Mouse (Mus musculus) central nervous system, embryonic 18 days (tissue): ENCODE data around the gene Zdhhc4. TPM values are rescaled to one million over a fixed set of nuclear protein-coding genes. Genes with fewer than 3 reads are reported as not detected.

ENCODE experiments used
- polyA plus RNA-seq: library from polyadenylated mRNA; depleted of rRNA; stranded (reverse); fragments of >200 nt; gene quantifications from 2 replicates; pipeline ENCODE4 v1.2.3, GENCODE M21; 2012; rRNA removed

The Zdhhc4 gene
- 55.5 and 60.8 TPM in 2 replicates for polyA plus RNA-seq

DNA sequence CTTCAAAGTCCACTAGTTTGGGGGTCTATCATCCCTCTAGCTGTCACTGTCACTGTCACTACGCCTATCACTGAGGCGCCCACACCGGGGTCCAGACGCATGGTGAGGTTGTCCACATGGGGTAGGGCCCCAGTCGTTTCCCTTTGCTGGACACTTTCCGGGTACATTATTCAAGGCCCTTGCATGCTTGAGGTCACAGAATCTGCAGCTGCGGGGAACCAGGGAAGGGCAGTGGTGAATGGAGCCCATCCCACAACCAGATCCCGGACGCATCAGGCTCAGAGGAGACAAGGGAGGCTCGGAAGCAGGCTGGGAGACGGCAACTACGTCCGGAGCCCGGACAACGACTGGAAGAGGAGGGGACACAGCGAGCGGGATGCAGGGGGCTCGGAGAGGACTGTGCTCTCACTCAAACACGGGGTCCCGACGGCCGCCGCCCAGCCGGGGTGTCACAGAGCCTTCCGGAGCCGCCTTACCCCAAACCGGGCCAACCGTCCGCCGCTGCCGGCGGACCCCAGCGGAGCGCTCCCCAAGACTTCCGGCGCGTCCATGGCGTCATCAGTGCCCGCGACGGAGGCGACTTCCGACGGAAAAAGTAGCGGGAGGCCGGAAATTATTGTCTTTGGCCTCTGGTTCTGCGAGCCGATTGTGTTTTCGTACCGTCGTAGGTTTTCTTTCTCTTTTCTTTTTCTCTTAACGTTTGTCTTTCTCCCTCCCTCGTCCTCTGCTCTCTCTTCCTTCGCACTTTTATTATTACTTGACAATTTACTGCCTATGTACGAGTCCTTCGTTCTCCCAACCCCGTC, at the start of gene Zdhhc4:
Zdhhc4 (minus strand) TSS at position 567 of the 806 bp plus-strand sequence.

DNA sequence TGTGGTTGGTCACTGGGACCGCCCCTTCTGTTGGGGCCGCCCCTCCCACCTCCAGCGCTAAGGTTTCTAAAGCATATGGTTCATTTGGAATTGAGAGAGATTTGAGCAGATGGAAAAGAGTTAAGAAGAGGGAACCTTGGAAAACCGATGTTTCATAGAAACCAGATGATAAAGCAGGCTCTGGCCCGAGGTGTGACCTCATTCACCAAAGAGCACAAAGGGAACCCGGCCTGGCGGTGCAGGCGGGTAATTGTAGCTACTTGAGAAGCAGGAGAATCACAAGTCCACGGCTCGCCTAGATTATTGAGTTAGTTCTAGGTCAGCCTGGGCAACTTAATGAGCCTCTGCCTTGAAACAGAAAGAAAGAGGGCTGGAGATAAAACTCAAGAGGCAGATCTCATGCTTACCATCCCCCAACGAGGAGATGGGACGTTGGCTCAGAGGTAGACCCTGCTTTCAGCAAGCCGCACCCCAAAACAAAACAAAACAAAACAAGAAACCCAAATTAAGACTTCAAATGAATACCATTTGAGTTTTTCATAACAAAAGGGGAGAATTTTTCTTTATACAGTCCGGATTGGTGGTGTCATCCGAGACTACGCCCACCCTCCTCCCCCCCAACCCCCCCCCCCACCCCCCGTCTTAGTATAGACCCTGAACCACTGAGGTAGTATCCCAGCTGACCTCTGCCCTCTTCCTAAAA, 27.8 kb upstream of the Zdhhc4 start, which contains the start of gene Grid2ip:
Grid2ip (plus strand) TSS at position 653 of the 703 bp plus-strand sequence.

DNA sequence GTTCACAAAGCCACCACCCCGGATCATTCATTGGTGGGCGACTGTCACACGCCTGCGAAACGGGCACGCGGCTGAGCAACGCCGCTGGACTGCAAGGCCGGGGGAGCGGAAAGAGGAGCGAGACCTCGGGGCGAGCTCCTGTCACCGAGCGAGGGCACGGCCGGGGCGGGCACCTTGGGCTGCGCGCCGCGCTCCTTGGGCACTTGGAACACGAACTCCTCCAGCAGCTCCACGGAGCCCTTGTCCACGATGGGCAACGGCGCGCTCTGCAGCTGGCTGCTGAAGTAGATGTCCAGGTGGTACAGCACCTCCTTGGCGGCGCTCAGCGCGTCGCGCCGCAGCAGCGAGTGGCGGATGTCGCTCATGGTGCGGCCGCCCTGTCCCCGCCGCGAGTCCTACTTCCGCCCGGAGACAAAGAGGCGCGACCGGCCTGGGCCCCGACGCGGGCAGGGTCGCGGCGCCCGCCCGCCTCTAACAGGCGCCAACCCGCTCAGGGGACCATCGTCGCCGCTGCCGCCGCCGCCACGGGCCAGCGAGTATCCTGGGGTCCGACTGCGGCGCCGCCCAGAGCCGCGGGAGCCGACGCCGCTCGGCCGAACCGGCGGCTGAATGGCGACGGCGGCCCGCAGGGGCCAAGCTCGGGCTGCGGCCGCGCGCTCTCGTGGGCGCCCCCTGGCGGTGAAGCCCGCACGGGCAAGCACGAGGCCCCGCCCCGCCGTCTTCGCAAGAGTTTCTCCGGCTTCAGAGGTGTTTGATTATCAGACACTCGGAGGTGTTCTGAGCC, 14.1 kb downstream of the Zdhhc4 start, which contains the start of gene E130309D02Rik:
E130309D02Rik (minus strand) TSS at position 631 of the 784 bp plus-strand sequence.

GRCm38 (mm10) chr5:143293404-143293803, 35.7 kb downstream of the Zdhhc4 start, which contains the start of gene Zfp853:
Zfp853 (minus strand) TSS chr5:143293623.

DNA sequence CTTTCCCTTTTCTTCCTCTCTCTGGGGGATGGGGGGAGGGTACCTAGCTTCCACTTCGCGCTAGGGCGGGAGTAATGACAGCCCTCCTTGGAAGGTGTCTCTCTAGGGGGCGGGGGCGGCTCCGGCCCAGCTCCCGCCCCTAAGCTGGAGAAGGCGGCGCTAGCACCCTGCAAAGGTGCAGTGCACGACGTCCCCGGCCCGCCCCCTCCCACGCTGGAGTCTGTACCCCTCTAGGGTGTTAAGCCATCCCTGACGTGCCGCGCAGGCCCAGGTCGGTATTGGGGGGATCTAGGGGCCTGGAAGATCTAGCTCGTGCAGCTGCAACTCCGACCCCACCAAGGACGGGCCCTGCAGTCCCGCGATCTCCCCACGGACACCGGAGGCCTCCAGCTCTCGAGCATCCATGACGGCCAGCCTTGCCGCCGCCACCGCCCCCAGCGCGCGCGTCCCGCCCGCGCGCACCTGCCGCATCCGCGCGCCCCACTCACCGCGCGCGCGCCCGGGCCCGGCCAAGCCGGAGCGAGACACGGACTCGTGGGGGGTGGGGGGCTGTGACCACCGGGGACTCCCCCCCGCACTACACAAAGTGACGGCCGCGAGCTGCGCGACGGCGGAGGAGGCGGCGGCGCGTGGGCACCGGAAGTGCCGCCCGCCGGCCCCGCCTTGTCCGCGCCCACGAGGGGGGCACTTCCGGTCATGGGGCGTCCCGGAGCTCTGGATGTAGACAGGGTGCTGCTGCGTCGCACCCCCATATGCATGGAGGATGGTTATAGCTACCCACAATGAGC, 59.5 kb downstream of the Zdhhc4 start, which contains the start of gene Zfp316:
Zfp316 (minus strand) TSS at position 660 of the 788 bp plus-strand sequence.

Other genes starting within 250 kb of the Zdhhc4 start
- gene Rnf216, start 216.3 kb downstream of the Zdhhc4 start, polyA plus RNA-seq = 24.1 and 25.7 TPM in 2 replicates
- gene Olfr718-ps1, start 181.7 kb downstream of the Zdhhc4 start, polyA plus RNA-seq = not detected in 2 replicates
- 17.1 and 17.5 TPM in 2 replicates for gene Rbak, start 148.5 kb downstream of the Zdhhc4 start, polyA plus RNA-seq
- gene Spdye4b, start 148.2 kb downstream of the Zdhhc4 start, polyA plus RNA-seq = not detected in 2 replicates
- not detected in 2 replicates for gene Spdye4a, start 102.4 kb downstream of the Zdhhc4 start, polyA plus RNA-seq
- gene Zfp12, start 94.1 kb downstream of the Zdhhc4 start, polyA plus RNA-seq = 28.1 TPM in 2 replicates
- 15.0 and 18.3 TPM in 2 replicates for gene Zfp316, start 59.2 kb downstream of the Zdhhc4 start, polyA plus RNA-seq
- gene Zfp853, start 35.6 kb downstream of the Zdhhc4 start, polyA plus RNA-seq = 7.9 and 8.2 TPM in 2 replicates
- gene E130309D02Rik, start 13.9 kb downstream of the Zdhhc4 start, polyA plus RNA-seq = 15.8 and 18.7 TPM in 2 replicates
- 2.0 and 2.4 TPM in 2 replicates for gene Grid2ip, start 28.1 kb upstream of the Zdhhc4 start, polyA plus RNA-seq
- gene Kdelr2, start 74.6 kb upstream of the Zdhhc4 start, polyA plus RNA-seq = 46.2 and 52.4 TPM in 2 replicates
- 15.4 and 15.8 TPM in 2 replicates for gene Daglb, start 135.3 kb upstream of the Zdhhc4 start, polyA plus RNA-seq
- gene Rac1, start 198.8 kb upstream of the Zdhhc4 start, polyA plus RNA-seq = 532 and 542 TPM in 2 replicates